Mouse (Mus musculus) hindbrain, embryonic 14.5 days (tissue): Measurements from ENCODE around the gene Ralgps2. TPM values are rescaled to one million over a fixed set of nuclear protein-coding genes. Genes with fewer than 3 reads are reported as not detected.

Experiments used
- ATAC-seq: fragments of 200-750 bp; cut with Nextera tagmentation; 2 replicates; pipeline ENCODE4 v1.8.0; 2017; ENCODE audit warnings: moderate number of reproducible peaks, mild to moderate bottlenecking, moderate TSS enrichment, moderate library complexity; ENCODE audit not compliant: low FRiP score
- DNase-seq: peaks from one replicate; pipeline ENCODE4 v3.0.0-alpha.2; 2015; ENCODE audit warnings: low spot score
- H3K27ac ChIP-seq: fragments of 300-500 bp; sonication (generic); 2 replicates; pipeline ENCODE4 v1.5.1; 2014; ENCODE audit warnings: mild to moderate bottlenecking, moderate library complexity
- H3K27me3 ChIP-seq: fragments of 300-500 bp; sonication (generic); 2 replicates; pipeline ENCODE4 v1.6.1; 2014; ENCODE audit warnings: mild to moderate bottlenecking, low read length, mixed read lengths; ENCODE audit not compliant: control insufficient read depth, insufficient read depth
- H3K36me3 ChIP-seq: fragments of 300-500 bp; sonication (generic); replicated peaks from 2 replicates; pipeline ENCODE4 v1.6.1; 2014; ENCODE audit not compliant: control insufficient read depth, insufficient read depth
- H3K4me1 ChIP-seq: fragments of 300-500 bp; sonication (generic); replicated peaks from 2 replicates; pipeline ENCODE4 v1.6.1; 2014; ENCODE audit warnings: antibody characterized with exemption, low read length, mixed read lengths; ENCODE audit not compliant: control insufficient read depth, insufficient read depth
- H3K4me2 ChIP-seq: fragments of 300-500 bp; sonication (generic); replicated peaks from 2 replicates; pipeline ENCODE4 v1.6.1; 2014; ENCODE audit warnings: mild to moderate bottlenecking, moderate library complexity
- H3K4me3 ChIP-seq: fragments of 300-500 bp; sonication (generic); replicated peaks from 2 replicates; pipeline ENCODE4 v1.5.1; 2014; ENCODE audit warnings: mild to moderate bottlenecking, low read length
- H3K9ac ChIP-seq: fragments of 300-500 bp; sonication (generic); 2 replicates; pipeline ENCODE4 v1.6.1; 2014
- H3K9me3 ChIP-seq: fragments of 300-500 bp; sonication (generic); 2 replicates; pipeline ENCODE4 v1.6.1; 2016; ENCODE audit warnings: low read length; ENCODE audit not compliant: control insufficient read depth
- WGBS: fragments of 180-500 bp; shearing (Covaris S2); extraction: QIAGEN DNeasy Blood & Tissue Kit; methylation state at CpG from one replicate; pipeline ENCODE4 v1.1.7; 2014; 5-methylcytosine and 5-hydroxymethylcytosine counted together
- polyA plus RNA-seq: library from polyadenylated mRNA; unstranded; fragments of >200 nt; fragmentation: Nextera tagmentation; extraction: Ambion mirVana; gene quantifications from 2 replicates; pipeline ENCODE4 v1.2.1, GENCODE M21; 2014

Gene Ralgps2
- polyA plus RNA-seq, 1 experiment from 2014 or later = 89.5 TPM

DNA sequence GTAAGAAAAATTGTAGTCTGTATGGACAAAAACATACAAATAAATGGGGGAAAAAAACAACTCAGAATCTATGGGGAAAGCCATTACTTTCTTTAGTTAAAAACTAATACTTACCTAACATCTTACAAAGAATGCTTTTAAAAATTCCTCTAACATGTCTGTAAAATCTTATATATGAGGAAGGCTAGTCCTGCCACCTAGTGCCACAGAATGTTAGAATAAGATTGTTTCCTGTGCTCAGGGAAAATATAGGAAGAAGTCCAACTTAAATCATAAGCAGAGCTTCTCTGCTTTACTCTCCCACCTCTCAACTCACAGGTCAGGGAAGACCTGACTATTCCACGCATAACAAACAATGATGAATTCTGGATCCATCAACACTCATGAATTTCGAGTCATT, 53.5 kb downstream of the Ralgps2 start:
- Histone ChIP-seq H3K36me3 (peaks cover 65% of the 10 kb centered on the region), H3K27me3 (no peaks in the 10 kb centered on the region), H3K4me2 (no peak overlapping the region), H3K9ac (no peak overlapping the region), H3K9me3 (no peaks in the 10 kb centered on the region), H3K27ac (no peak overlapping the region), H3K4me1 (no peaks in the 10 kb centered on the region), H3K4me3 (no peak overlapping the region)
- no peak for ATAC-seq
- DNase-seq = no peak
- 91% methylated on average over 2 of the region's 2 CpGs for WGBS

DNA sequence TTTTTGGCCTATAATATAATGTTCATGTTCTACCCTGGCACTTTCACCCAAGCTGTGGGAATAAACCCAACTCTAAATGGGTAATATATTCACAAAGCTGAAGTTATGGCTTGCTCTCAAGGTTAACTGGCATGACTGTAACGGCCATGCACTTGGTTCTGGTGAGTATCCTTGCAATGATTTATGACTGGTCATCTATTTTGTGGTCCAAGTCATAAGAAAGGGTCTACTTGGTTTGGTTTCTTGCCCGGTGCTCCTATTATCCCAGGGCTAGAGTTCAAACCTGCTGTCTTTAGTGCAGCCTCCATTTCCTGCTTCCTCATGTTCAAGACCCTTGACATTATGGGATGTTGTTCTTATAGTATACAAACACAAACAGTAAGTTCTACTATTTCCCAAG, 54.6 kb downstream of the Ralgps2 start:
- no peaks in the 10 kb centered on the region for H3K4me1 ChIP-seq
- no peak overlapping the region for H3K27ac ChIP-seq
- H3K27me3 ChIP-seq = no peaks in the 10 kb centered on the region
- no peak overlapping the region for H3K4me2 ChIP-seq
- no peak overlapping the region for H3K9ac ChIP-seq
- 82% methylated on average over 2 of the region's 2 CpGs for WGBS
- no peak overlapping the region for H3K4me3 ChIP-seq
- DNase-seq (no peak), ATAC-seq (no peak)
- peaks cover 59% of the 10 kb centered on the region for H3K36me3 ChIP-seq
- H3K9me3 ChIP-seq = no peaks in the 10 kb centered on the region

- no peaks in the 10 kb centered on the region for H3K27me3 ChIP-seq
- 98% methylated on average over 4 of the region's 4 CpGs for WGBS
Measured at GRCm38 (mm10) chr1:156870616-156871015, 68.8 kb downstream of the Ralgps2 start.

DNA sequence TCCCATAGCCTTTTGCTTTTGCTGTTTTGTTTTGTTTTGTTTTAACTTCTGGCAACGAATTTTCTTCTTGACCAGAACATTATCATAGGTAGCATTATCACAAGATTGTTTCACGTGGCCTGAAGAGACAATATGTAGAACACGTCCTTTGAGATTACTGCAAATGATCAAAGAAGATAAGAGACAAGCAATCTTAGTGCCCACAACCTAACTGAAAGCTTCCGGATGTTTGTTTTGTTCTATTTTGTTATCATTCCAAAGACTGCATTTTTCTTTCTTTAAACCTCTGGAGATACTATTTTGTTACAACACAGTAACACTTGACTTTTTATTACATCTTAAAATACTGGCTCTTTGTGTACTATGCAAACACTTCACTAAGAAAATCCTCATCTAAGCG, 69.4 kb downstream of the Ralgps2 start:
- 0 out of 2 replicates have a peak, but pooled peaks cover 3% of the 10 kb centered on the region for H3K4me1 ChIP-seq
- WGBS = 93% methylated on average over 5 of the region's 5 CpGs
- no peak overlapping the region for H3K9ac ChIP-seq
- H3K4me3 ChIP-seq = no peak overlapping the region
- no peak overlapping the region for H3K4me2 ChIP-seq
- ATAC-seq (no peak), DNase-seq (no peak)
- H3K27ac ChIP-seq = no peak overlapping the region
- no peaks in the 10 kb centered on the region for H3K9me3 ChIP-seq
- peaks cover 38% of the 10 kb centered on the region for H3K36me3 ChIP-seq
- H3K27me3 ChIP-seq = no peaks in the 10 kb centered on the region

More at GRCm38 (mm10) chr1:156870616-156871015, 68.8 kb downstream of the Ralgps2 start:
- ATAC-seq (no peak), DNase-seq (no peak)
- no peak overlapping the region for H3K4me2 ChIP-seq
- H3K27ac ChIP-seq = no peak overlapping the region
- H3K9me3 ChIP-seq = no peaks in the 10 kb centered on the region
- no peak overlapping the region for H3K4me3 ChIP-seq
- no peak overlapping the region for H3K9ac ChIP-seq
- peaks cover 38% of the 10 kb centered on the region for H3K36me3 ChIP-seq
- H3K4me1 ChIP-seq = no peaks in the 10 kb centered on the region

DNA sequence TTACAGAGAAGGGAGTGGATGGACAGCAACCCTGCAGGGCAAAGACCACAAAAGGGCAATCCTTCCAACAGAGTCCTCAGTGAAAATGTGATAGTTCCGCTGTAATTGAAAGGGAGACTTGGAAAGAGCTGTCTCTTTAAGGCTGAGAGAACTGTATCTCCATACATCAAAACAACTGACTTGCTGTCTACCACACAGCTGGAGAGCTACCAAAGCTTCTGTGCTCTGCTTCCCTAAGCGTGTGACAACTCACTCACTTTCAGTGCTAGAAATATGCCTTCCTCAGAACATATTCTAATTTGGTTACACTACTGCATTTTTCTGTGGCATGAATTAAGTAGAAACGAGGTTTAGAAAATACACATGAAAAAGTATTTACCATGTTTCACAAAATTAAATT, 75.2 kb downstream of the Ralgps2 start:
- Histone ChIP-seq H3K4me2 (no peak overlapping the region; the same call in 1 of the 2 replicates), H3K36me3 (peaks cover 14% of the 10 kb centered on the region), H3K9me3 (no peaks in the 10 kb centered on the region), H3K9ac (no peak overlapping the region), H3K27ac (peak overlapping the region; percentile 14), H3K27me3 (no peaks in the 10 kb centered on the region), H3K4me3 (no peak overlapping the region), H3K4me1 (peaks cover 16% of the 10 kb centered on the region; the same call in 1 of the 2 replicates)
- peak; percentile 48 for DNase-seq
- WGBS = 37% methylated on average over 3 of the region's 3 CpGs
- ATAC-seq = no peak

- H3K36me3 ChIP-seq = peaks cover 10% of the 10 kb centered on the region
- no peaks in the 10 kb centered on the region for H3K27me3 ChIP-seq
- H3K4me2 ChIP-seq = no peak overlapping the region; the same call in 1 of the 2 replicates
- no peak overlapping the region for H3K4me3 ChIP-seq
- no peak for ATAC-seq
- no peak overlapping the region for H3K9ac ChIP-seq
- 49% methylated on average over 3 of the region's 3 CpGs for WGBS
- no peaks in the 10 kb centered on the region for H3K9me3 ChIP-seq
- DNase-seq = no peak
- peaks cover 16% of the 10 kb centered on the region; the same call in 1 of the 2 replicates for H3K4me1 ChIP-seq
- peak overlapping the region; percentile 14 for H3K27ac ChIP-seq
Measured at GRCm38 (mm10) chr1:156863726-156864125, 75.7 kb downstream of the Ralgps2 start.

DNA sequence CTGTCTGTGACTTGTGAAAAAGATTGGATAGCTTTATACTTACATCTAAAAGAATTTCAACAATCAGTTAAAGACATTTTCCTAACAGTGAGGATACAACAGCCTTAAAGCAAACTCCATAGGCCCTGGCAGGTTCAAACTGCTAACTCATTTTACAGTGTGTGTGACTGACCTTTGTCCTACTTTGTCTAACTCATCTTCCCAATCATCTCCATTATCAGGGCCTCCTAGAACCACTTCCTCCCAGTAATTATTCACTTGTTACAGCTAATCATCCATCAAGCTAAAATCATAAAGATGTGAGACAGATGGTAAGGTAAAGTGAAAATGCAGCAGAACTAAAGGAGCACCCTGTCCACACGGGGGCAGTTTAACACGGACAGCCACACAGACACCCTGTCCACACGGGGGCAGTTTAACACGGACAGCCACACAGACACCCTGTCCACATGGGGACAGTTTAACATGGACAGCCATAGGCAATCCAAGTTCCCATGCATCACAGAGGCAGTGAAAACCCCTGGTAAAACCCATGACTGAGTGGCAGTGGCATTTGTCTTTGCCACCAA, 77.9 kb downstream of the Ralgps2 start:
- peaks cover 3% of the 10 kb centered on the region; the same call in 1 of the 2 replicates for H3K36me3 ChIP-seq
- 52% methylated on average over 4 of the region's 4 CpGs for WGBS

GRCm38 (mm10) chr1:156860266-156860665, 79.2 kb downstream of the Ralgps2 start:
- H3K27ac ChIP-seq = no peak overlapping the region
- WGBS = 90% methylated on average over 8 of the region's 8 CpGs
- ATAC-seq = no peak
- H3K9ac ChIP-seq = no peak overlapping the region
- no peak for DNase-seq
- H3K27me3 ChIP-seq = no peaks in the 10 kb centered on the region
- no peak overlapping the region for H3K4me2 ChIP-seq
- H3K4me1 ChIP-seq = peaks cover 16% of the 10 kb centered on the region; the same call in 1 of the 2 replicates
- H3K4me3 ChIP-seq = no peak overlapping the region
- H3K36me3 ChIP-seq = no peaks in the 10 kb centered on the region
- H3K9me3 ChIP-seq = no peaks in the 10 kb centered on the region

More for the DNA sequence above, 77.9 kb downstream of the Ralgps2 start:
- Histone ChIP-seq H3K4me1 (peaks cover 16% of the 10 kb centered on the region; the same call in 1 of the 2 replicates), H3K27me3 (no peaks in the 10 kb centered on the region), H3K4me2 (no peak overlapping the region), H3K9me3 (no peaks in the 10 kb centered on the region), H3K9ac (no peak overlapping the region), H3K27ac (no peak overlapping the region), H3K4me3 (no peak overlapping the region)
- ATAC-seq (no peak), DNase-seq (no peak)

DNA sequence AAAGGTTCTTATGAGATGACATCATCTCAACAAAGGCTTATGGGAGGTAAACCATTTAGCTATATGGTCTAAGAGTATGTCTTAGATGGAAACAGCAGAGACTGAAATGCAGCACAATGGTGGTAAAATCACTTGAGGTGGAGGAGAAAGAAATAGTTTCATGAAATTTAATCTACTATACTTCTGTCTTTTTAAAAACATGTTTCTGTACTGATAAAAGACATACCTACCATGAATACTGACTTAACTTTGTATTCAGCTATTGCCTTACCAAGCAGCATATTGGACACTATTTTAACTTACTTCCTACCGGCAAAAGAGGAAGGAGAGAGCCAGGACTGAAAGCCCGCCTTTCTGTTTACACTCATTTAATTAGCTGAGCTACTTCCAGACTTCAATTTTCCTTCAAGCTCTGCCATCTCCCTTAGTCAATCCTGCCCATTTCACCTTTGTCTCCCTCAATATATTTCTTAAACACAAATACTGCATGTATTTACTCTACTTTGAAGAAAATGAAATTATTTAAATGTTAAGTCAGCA, 79.6 kb downstream of the Ralgps2 start:
- H3K4me1 ChIP-seq = peaks cover 12% of the 10 kb centered on the region; the same call in 1 of the 2 replicates
- no peaks in the 10 kb centered on the region for H3K9me3 ChIP-seq
- no peak overlapping the region for H3K9ac ChIP-seq
- H3K4me3 ChIP-seq = no peak overlapping the region
- H3K36me3 ChIP-seq = no peaks in the 10 kb centered on the region
- H3K27ac ChIP-seq = no peak overlapping the region
- no peak overlapping the region for H3K4me2 ChIP-seq
- DNase-seq (no peak), ATAC-seq (no peak)
- WGBS = 80% methylated on average over 2 of the region's 2 CpGs
- H3K27me3 ChIP-seq = no peaks in the 10 kb centered on the region
